Mouse (Mus musculus): ENCODE measurements around the gene Atp5g3.

DNA sequence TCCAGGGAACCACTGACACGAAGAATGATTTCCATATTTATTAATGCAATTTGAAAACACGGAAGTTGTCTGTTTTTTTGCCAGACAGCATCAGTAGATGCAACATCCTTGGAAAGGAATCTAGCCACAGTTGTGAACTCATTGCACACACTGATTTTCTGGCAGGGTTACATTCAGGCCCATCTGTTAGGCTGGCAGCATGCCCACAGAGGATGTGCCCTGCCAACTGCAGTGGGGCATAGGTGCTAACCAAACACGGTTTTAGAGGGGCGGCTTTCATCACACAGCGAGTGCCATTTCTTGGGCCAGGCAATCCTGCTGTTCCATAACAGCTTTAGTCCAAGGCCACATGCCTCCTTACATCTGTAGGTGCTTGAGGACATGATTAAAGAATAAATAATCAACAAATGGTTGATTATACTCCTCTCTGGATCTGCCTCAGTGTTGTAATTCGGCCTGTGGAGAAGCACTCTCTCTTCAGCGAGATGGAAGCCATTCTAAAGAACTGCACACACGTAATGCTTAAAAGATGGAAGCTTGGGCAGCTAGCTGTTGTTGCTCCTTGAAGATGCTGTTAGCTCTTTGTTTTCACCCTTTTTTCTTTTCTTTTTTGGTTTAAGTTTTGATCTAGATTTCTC is 21.7 kb upstream of the Atp5g3 start:
- TF ChIP-seq CTCF (IDR thresholded peaks at IDR 0.05; ENCODE audit: borderline replicate concordance, insufficient read depth, low read length) (no peak), POLR2A (IDR thresholded peaks at IDR 0.05; ENCODE audit: low read depth, low read length) (no peak)

All from embryonic fibroblast, embryonic 13.5 days (primary cell).